Comparison of ENCODE assay signal across 26 mouse cellular contexts in genomic region chr11:62166503-62166902, GRCm38 (mm10).
"Had no signal": no experiment of that assay in that cellular context is flagged by ENCODE, and none has a peak within 500 bp of the region (broad histone marks: within the 10 kb centered on the region; RNA-seq: fewer than 3 reads in every experiment).

No protein-coding gene starts in this region.

- H3K27ac ChIP-seq: gastrocnemius, adult 2 months; heart, adult 2 months; heart, embryonic 13.5 days; heart, embryonic 15.5 days; hindbrain, embryonic 13.5 days; hindbrain, embryonic 15.5 days; hindbrain, postnatal 0 days; limb, embryonic 13.5 days; limb, embryonic 15.5 days; liver, embryonic 12.5 days; liver, embryonic 14.5 days had no signal

- ATAC-seq: hindbrain, postnatal 0 days; intestine, embryonic 16.5 days; liver, embryonic 12.5 days had no signal

- H3K9me3 ChIP-seq: heart, embryonic 13.5 days; heart, embryonic 15.5 days; hindbrain, embryonic 13.5 days; hindbrain, embryonic 15.5 days; limb, embryonic 13.5 days; limb, embryonic 15.5 days; liver, embryonic 12.5 days had no signal

- H3K27me3 ChIP-seq: heart, embryonic 13.5 days; heart, embryonic 15.5 days; hindbrain, embryonic 13.5 days; hindbrain, embryonic 15.5 days; limb, embryonic 13.5 days; limb, embryonic 15.5 days; liver, embryonic 12.5 days had no signal

- H3K4me3 ChIP-seq: gastrocnemius, adult 2 months; heart, adult 2 months; heart, embryonic 13.5 days; heart, embryonic 15.5 days; hindbrain, embryonic 13.5 days; hindbrain, embryonic 15.5 days; limb, embryonic 13.5 days; limb, embryonic 15.5 days; liver, embryonic 12.5 days had no signal

- H3K4me2 ChIP-seq: heart, embryonic 11.5 days; heart, embryonic 13.5 days; heart, embryonic 15.5 days; hindbrain, embryonic 13.5 days; hindbrain, embryonic 15.5 days; limb, embryonic 13.5 days; limb, embryonic 15.5 days; liver, embryonic 12.5 days had no signal

- H3K9ac ChIP-seq: heart, embryonic 13.5 days; heart, embryonic 15.5 days; hindbrain, embryonic 13.5 days; hindbrain, embryonic 15.5 days; limb, embryonic 13.5 days; limb, embryonic 15.5 days; liver, embryonic 12.5 days; liver, embryonic 14.5 days had no signal

- H3K4me1 ChIP-seq: heart, embryonic 13.5 days; heart, embryonic 15.5 days; hindbrain, embryonic 13.5 days; hindbrain, embryonic 15.5 days; limb, embryonic 15.5 days had no signal

- DNase-seq: gastrocnemius, adult 2 months; gastrocnemius, postnatal 10 days; gastrocnemius, postnatal 25 days; heart, adult 2 months; heart, postnatal 14 days; heart, postnatal 36 days; kidney, adult 11 months; kidney, adult 2 months; kidney, adult 9 months; kidney, postnatal 10 days; kidney, postnatal 25 days; kidney, postnatal 4 days; layer of hippocampus, adult 9-11 months; layer of hippocampus, postnatal 36 days; left cerebral cortex, postnatal 4 days had no signal

- H3K36me3 ChIP-seq: heart, embryonic 15.5 days; hindbrain, embryonic 15.5 days; limb, embryonic 15.5 days had no signal
